Mouse (Mus musculus): ENCODE data around the gene Pacs2. TPM values are rescaled to one million over a fixed set of nuclear protein-coding genes. Genes with fewer than 3 reads are reported as not detected.

Gene Pacs2
- polyA plus RNA-seq, 1 experiment, result 33.7 TPM

GRCm38 (mm10) chr12:113114141-113114540, 99.8 kb downstream of the Pacs2 start:
- H3K4me1 ChIP-seq (ENCODE audit: control insufficient read depth, insufficient read depth, low read length), result no peaks in the 10 kb centered on the region
- no peak overlapping the region for H3K27ac ChIP-seq (ENCODE audit: control insufficient read depth, insufficient read depth, low read depth, low read length, poor library complexity)
- no peak overlapping the region for H3K4me3 ChIP-seq (replicated peaks; ENCODE audit: control insufficient read depth, low read depth, low read length)
- WGBS, result 92% methylated on average over 4 of the region's 4 CpGs
- TF ChIP-seq POLR2A (IDR thresholded peaks at IDR 0.05; ENCODE audit: borderline replicate concordance, control insufficient read depth, low read depth, low read length) (no peak), CTCF (IDR thresholded peaks at IDR 0.05; ENCODE audit: control insufficient read depth, insufficient read depth, low read length) (no peak)

GRCm38 (mm10) chr12:113114856-113115538, 100.7 kb downstream of the Pacs2 start:
- no peak for TF ChIP-seq POLR2A (IDR thresholded peaks at IDR 0.05; ENCODE audit: borderline replicate concordance, control insufficient read depth, low read depth, low read length)
- no peak for TF ChIP-seq CTCF (IDR thresholded peaks at IDR 0.05; ENCODE audit: control insufficient read depth, insufficient read depth, low read length)
- Histone ChIP-seq H3K4me3 (replicated peaks; ENCODE audit: control insufficient read depth, low read depth, low read length) (no peak overlapping the region), H3K27ac (ENCODE audit: control insufficient read depth, insufficient read depth, low read depth, low read length, poor library complexity) (no peak overlapping the region), H3K4me1 (ENCODE audit: control insufficient read depth, insufficient read depth, low read length) (no peaks in the 10 kb centered on the region)
- WGBS, result 84% methylated on average over 16 of the region's 16 CpGs

GRCm38 (mm10) chr12:113119516-113120410, 105.5 kb downstream of the Pacs2 start:
- Histone ChIP-seq H3K4me1 (ENCODE audit: control insufficient read depth, insufficient read depth, low read length) (no peaks in the 10 kb centered on the region), H3K4me3 (replicated peaks; ENCODE audit: control insufficient read depth, low read depth, low read length) (no peak overlapping the region), H3K27ac (ENCODE audit: control insufficient read depth, insufficient read depth, low read depth, low read length, poor library complexity) (no peak overlapping the region)
- TF ChIP-seq CTCF (IDR thresholded peaks at IDR 0.05; ENCODE audit: control insufficient read depth, insufficient read depth, low read length) (peak; percentile 82), POLR2A (IDR thresholded peaks at IDR 0.05; ENCODE audit: borderline replicate concordance, control insufficient read depth, low read depth, low read length) (no peak)
- WGBS, result 89% methylated on average over 20 of the region's 20 CpGs

Other genes starting within 250 kb of the Pacs2 start
- gene Ahnak2, start 211.9 kb upstream of the Pacs2 start, polyA plus RNA-seq (2011; ENCODE audit: insufficient read depth, insufficient read length, low replicate concordance, missing spikeins), result 1.4 TPM in 1 of 2 replicates, not detected in the other
- 1.9 TPM in 1 of 2 replicates, not detected in the other for gene Clba1, start 205.6 kb upstream of the Pacs2 start, polyA plus RNA-seq (2011; ENCODE audit: insufficient read depth, insufficient read length, low replicate concordance, missing spikeins)
- 23.4 and 40.6 TPM in 2 replicates for gene Cdca4, start 185.1 kb upstream of the Pacs2 start, polyA plus RNA-seq (2011; ENCODE audit: insufficient read depth, insufficient read length, low replicate concordance, missing spikeins)
- gene Gpr132, start 146.3 kb upstream of the Pacs2 start, polyA plus RNA-seq (2011; ENCODE audit: insufficient read depth, insufficient read length, low replicate concordance, missing spikeins), result 6.1 and 15.8 TPM in 2 replicates
- gene Jag2, start 84.7 kb upstream of the Pacs2 start, polyA plus RNA-seq (2011; ENCODE audit: insufficient read depth, insufficient read length, low replicate concordance, missing spikeins), result 0.77 and 6.4 TPM in 2 replicates
- gene Nudt14, start 72.4 kb upstream of the Pacs2 start, polyA plus RNA-seq (2011; ENCODE audit: insufficient read depth, insufficient read length, low replicate concordance, missing spikeins), result 7.3 and 31.0 TPM in 2 replicates
- 3.3 and 6.3 TPM in 2 replicates for gene Btbd6, start 38.0 kb upstream of the Pacs2 start, polyA plus RNA-seq (2011; ENCODE audit: insufficient read depth, insufficient read length, low replicate concordance, missing spikeins)
- gene Brf1, start 13.8 kb upstream of the Pacs2 start, polyA plus RNA-seq (2011; ENCODE audit: insufficient read depth, insufficient read length, low replicate concordance, missing spikeins), result 54.8 and 94.0 TPM in 2 replicates
- 1.3 and 3.0 TPM in 2 replicates for gene Tex22, start 60.0 kb downstream of the Pacs2 start, polyA plus RNA-seq (2011; ENCODE audit: insufficient read depth, insufficient read length, low replicate concordance, missing spikeins)
- gene Mta1, start 83.8 kb downstream of the Pacs2 start, polyA plus RNA-seq (2011; ENCODE audit: insufficient read depth, insufficient read length, low replicate concordance, missing spikeins), result 17.9 and 20.9 TPM in 2 replicates
- gene Crip2, start 125.7 kb downstream of the Pacs2 start, polyA plus RNA-seq (2011; ENCODE audit: insufficient read depth, insufficient read length, low replicate concordance, missing spikeins), result 23.6 and 24.6 TPM in 2 replicates
- gene Crip1, start 131.8 kb downstream of the Pacs2 start, polyA plus RNA-seq (2011; ENCODE audit: insufficient read depth, insufficient read length, low replicate concordance, missing spikeins), result 166 and 201 TPM in 2 replicates
- gene Tedc1, start 141.9 kb downstream of the Pacs2 start, polyA plus RNA-seq (2011; ENCODE audit: insufficient read depth, insufficient read length, low replicate concordance, missing spikeins), result 7.0 and 16.0 TPM in 2 replicates
- gene Tmem121, start 171.4 kb downstream of the Pacs2 start, polyA plus RNA-seq (2011; ENCODE audit: insufficient read depth, insufficient read length, low replicate concordance, missing spikeins), result not detected in 2 replicates